Mouse (Mus musculus): ENCODE results near the gene Il17rd.

DNA sequence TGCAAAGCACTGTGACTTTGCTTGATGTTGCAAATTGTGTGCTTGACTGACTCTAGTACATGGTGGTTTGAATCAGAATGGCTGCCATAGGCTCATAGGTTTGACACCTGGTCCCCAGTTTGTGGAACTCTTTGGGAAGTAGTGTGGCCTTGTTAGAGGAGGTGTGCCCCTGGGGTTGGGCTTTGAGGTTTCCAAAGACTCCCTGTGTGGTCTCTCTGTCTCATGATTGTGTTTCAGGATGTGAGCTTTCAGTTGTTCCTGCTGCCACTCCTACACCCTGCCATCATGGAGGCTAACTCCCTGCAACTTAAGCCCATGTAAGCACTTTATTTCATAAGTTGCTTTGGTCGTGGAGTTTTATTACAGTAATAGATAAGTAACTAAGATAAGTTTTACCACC, 91.9 kb downstream of the Il17rd start:
- TF ChIP-seq CTCF (IDR thresholded peaks at IDR 0.05; ENCODE audit: extremely low read depth, insufficient read length, insufficient replicate concordance, low read depth, low read length) (no peak), POLR2A (IDR thresholded peaks at IDR 0.05; ENCODE audit: low read depth, low read length) (no peak)

Data from small intestine, adult 2 months (tissue).